Mouse (Mus musculus) E14TG2a.4 (cell line): Measurements from ENCODE around the gene Wfs1.

Source experiments
- CTCF ChIP-seq: conservative IDR thresholded peaks from 2 replicates; pipeline ENCODE4 v1.5.1; 2014; ENCODE audit warnings: low read length
- NANOG ChIP-seq: IDR thresholded peaks from 2 replicates; pipeline ENCODE4 v1.6.1; 2014; ENCODE audit warnings: borderline replicate concordance, low read length, mixed read lengths
- POU5F1 ChIP-seq: IDR thresholded peaks from 2 replicates; pipeline ENCODE4 v1.6.1; 2014; ENCODE audit warnings: low read length, borderline replicate concordance

- TF ChIP-seq CTCF, result no peak
- no peak for TF ChIP-seq NANOG
- TF ChIP-seq POU5F1, result no peak
Observed at GRCm38 (mm10) chr5:37029326-37029905, 40.4 kb upstream of the Wfs1 start.
